Mouse (Mus musculus) heart, embryonic 16.5 days (tissue): Measurements from ENCODE around the gene Gm47289. TPM values are rescaled to one million over a fixed set of nuclear protein-coding genes. Genes with fewer than 3 reads are reported as not detected.

ENCODE experiments used
- ATAC-seq: fragments of 200-750 bp; cut with Nextera tagmentation; replicated peaks from 2 replicates; pipeline ENCODE4 v1.8.0; 2017; ENCODE audit warnings: moderate number of reproducible peaks; ENCODE audit not compliant: insufficient read depth, low FRiP score; ENCODE audit errors: extremely low read depth
- H3K27ac ChIP-seq: fragments of 300-500 bp; sonication (generic); 2 replicates; pipeline ENCODE4 v1.5.1; 2014; ENCODE audit warnings: mild to moderate bottlenecking, low read length, control low read depth, moderate library complexity
- H3K27me3 ChIP-seq: fragments of 300-500 bp; sonication (generic); 2 replicates; pipeline ENCODE4 v1.6.1; 2014; ENCODE audit warnings: low read length, mixed read lengths; ENCODE audit not compliant: control insufficient read depth, insufficient read depth
- H3K36me3 ChIP-seq: fragments of 300-500 bp; sonication (generic); 2 replicates; pipeline ENCODE4 v1.6.1; 2014; ENCODE audit not compliant: control insufficient read depth, insufficient read depth
- H3K4me1 ChIP-seq: fragments of 300-500 bp; sonication (generic); 2 replicates; pipeline ENCODE4 v1.6.1; 2014; ENCODE audit warnings: low read length, mixed read lengths; ENCODE audit not compliant: control insufficient read depth, insufficient read depth
- H3K4me2 ChIP-seq: fragments of 300-500 bp; sonication (generic); 2 replicates; pipeline ENCODE4 v1.6.1; 2014; ENCODE audit warnings: low read depth, mild to moderate bottlenecking, control low read depth, low read length
- H3K4me3 ChIP-seq: fragments of 300-500 bp; sonication (generic); 2 replicates; pipeline ENCODE4 v1.5.1; 2014; ENCODE audit warnings: mild to moderate bottlenecking, control low read depth, low read length
- H3K9ac ChIP-seq: fragments of 300-500 bp; sonication (generic); 2 replicates; pipeline ENCODE4 v1.6.1; 2014; ENCODE audit warnings: low read length, control low read depth
- H3K9me3 ChIP-seq: fragments of 300-500 bp; sonication (generic); replicated peaks from 2 replicates; pipeline ENCODE4 v1.6.1; 2016; ENCODE audit warnings: low read length; ENCODE audit not compliant: control insufficient read depth
- WGBS: fragments of 180-500 bp; shearing (Covaris S2); extraction: QIAGEN DNeasy Blood & Tissue Kit; methylation state at CpG from one replicate; pipeline ENCODE4 v1.1.7; 2014; 5-methylcytosine and 5-hydroxymethylcytosine counted together
- polyA plus RNA-seq: library from polyadenylated mRNA; unstranded; fragments of >200 nt; fragmentation: Nextera tagmentation; extraction: Ambion mirVana; gene quantifications from 2 replicates; pipeline ENCODE4 v1.2.1, GENCODE M21; 2015

The Gm47289 gene
- not detected in 2 replicates for polyA plus RNA-seq

DNA sequence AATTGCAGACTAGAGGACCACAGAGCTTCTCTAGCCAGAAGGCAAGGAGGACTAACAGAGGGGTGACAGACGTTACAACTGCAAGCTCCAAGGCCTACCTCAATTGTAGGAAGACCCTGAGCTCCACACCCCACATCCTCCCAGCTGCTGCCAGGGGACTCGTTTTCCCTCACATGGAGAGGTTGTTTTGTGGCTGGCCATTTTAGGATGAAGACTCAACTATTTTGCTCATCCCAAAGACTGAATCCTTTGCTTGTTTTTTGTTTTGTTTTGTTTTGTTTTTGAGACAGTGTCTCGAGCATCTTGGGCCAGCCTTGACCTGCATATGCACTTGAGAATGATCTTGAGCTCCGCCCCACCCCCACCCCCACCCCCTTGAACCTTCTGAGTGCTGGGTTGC is at the start of gene Gm47289:
Gene Gm47289, plus strand, starts transcription at position 301 of the 400 bp plus-strand sequence.
- no peaks in the 10 kb centered on the region for H3K4me1 ChIP-seq
- WGBS: 58% methylated on average over 4 of the region's 4 CpGs
- no peak within 1 kb of the TSS for H3K4me2 ChIP-seq
- H3K27ac ChIP-seq: no peak within 1 kb of the TSS
- H3K9me3 ChIP-seq: no peaks in the 10 kb centered on the region
- H3K36me3 ChIP-seq: no peaks in the 10 kb centered on the region
- peaks cover 10% of the 10 kb centered on the region for H3K27me3 ChIP-seq
- no peak for ATAC-seq
- no peak within 1 kb of the TSS for H3K4me3 ChIP-seq
- H3K9ac ChIP-seq: no peak within 1 kb of the TSS

DNA sequence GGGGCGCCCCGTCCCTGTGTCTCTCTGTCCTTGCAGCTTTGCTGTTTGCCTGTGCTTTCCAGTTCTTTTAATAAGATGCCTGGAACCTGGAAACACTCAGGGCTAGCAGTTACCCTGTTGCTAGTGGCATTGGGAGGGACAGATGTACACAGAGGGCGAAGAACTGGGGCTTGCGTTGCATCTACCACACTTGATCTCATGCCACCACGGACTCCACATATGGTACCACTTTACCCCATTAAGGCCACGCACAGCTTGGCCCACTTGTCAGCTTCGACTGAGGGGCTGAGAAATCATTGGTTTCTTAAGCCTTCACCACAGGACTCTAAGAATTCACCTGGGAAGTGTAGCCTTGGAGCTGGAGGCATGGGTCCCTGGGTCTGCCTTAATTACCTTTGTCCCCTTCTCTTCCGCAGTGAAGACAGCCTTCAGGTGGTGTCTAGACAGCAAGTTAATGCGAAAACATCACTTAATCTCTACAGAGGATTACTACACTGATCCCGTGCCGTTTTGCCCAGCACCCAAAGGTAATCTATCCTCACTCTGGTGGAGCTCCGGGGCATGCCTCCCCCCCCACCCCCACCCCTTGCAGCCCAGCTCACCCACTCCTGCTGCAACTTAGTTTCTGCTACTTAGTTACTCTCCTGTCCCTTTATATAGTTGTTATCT is 49.1 kb upstream of the Gm47289 start:
- H3K4me3 ChIP-seq: no peak overlapping the region
- no peak overlapping the region for H3K9ac ChIP-seq
- H3K36me3 ChIP-seq: no peaks in the 10 kb centered on the region
- 68% methylated on average over 12 of the region's 12 CpGs for WGBS
- no peak for ATAC-seq
- H3K4me1 ChIP-seq: peaks cover 2% of the 10 kb centered on the region; the same call in 1 of the 2 replicates
- no peaks in the 10 kb centered on the region for H3K9me3 ChIP-seq
- H3K27me3 ChIP-seq: no peaks in the 10 kb centered on the region
- H3K4me2 ChIP-seq: no peak overlapping the region
- H3K27ac ChIP-seq: no peak overlapping the region

DNA sequence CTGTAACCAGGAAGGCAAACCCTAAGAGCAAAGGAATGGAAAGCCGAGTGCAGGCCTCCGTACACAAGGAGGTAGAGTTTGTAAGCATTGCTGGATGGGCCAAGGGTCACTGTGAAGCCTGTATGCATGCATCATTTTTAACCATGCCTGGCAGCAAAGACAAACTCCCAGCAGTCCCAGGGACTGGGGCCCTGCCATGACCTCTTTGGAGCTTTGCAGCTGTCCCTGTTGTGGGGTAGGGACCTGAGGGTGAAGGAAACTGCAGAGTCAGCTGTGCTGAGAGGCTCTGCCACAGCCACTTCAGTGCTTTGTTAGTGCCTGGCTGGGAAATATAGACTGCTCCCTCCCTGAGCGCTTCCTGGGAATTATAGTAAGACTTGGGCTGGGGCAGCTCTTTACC is 48.3 kb upstream of the Gm47289 start:
- H3K9ac ChIP-seq: no peak overlapping the region
- no peaks in the 10 kb centered on the region for H3K27me3 ChIP-seq
- ATAC-seq: no peak
- H3K4me2 ChIP-seq: no peak overlapping the region
- 56% methylated on average over 3 of the region's 3 CpGs for WGBS
- no peak overlapping the region for H3K4me3 ChIP-seq
- H3K9me3 ChIP-seq: no peaks in the 10 kb centered on the region
- no peak overlapping the region for H3K27ac ChIP-seq
- peaks cover 2% of the 10 kb centered on the region; the same call in 1 of the 2 replicates for H3K4me1 ChIP-seq
- no peaks in the 10 kb centered on the region for H3K36me3 ChIP-seq

DNA sequence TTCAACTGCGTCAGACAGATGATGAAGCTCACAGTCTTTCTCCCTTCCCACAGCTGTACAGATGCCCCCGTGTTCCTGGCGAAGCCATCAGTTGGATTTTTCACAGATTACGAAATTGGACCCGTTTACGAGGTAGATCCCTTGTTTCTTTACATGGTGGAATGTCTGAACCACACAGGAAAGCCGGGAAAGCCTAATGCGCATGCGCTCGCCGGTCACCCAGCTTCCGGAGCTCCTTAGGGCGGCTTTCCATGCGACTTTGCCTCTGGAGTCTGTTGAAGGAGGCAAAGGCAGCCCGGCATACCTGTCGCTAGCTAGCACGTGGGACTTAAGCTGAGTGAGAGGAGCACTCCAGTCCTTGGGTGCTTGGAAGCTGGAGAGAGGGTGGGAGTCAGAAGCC is 44.0 kb upstream of the Gm47289 start:
- no peak overlapping the region for H3K4me2 ChIP-seq
- no peak overlapping the region for H3K4me3 ChIP-seq
- H3K36me3 ChIP-seq: no peaks in the 10 kb centered on the region
- H3K9me3 ChIP-seq: no peaks in the 10 kb centered on the region
- H3K27me3 ChIP-seq: no peaks in the 10 kb centered on the region
- no peak for ATAC-seq
- no peaks in the 10 kb centered on the region for H3K4me1 ChIP-seq
- 81% methylated on average over 17 of the region's 17 CpGs for WGBS
- no peak overlapping the region for H3K27ac ChIP-seq
- H3K9ac ChIP-seq: no peak overlapping the region

DNA sequence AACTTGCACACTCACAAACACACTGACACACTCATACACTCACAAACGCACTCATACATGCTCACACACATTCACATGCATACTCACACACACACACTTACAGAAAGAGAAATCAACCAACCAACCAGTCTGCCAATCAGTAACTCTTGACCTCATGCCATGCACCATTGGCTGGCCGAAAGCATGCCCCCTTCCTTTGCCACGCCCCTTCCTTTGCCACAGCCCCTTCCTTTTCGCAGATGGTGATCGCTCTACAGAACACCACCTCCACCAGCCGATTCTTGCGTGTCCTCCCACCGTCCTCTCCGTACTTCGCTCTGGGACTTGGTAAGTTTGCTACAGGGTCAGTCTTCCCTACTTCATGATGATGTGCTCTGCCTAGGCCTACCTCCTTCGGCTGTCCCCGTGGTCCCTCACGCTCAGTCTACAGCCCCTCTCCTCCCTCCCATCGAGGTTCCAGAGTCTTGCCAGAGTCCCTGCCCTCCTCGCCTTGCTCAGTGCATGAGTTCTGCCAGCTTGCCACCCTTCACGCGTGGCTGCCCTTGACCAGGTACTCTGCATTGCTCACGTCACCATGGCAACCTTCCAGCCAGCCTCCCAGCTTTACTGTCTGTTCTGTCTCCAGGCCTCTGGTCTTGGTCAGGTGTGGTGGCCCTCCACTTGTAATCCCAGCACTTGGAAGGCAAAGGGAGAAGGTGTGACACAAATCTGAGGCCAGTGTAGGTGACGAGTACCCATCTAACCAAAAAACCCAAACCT is 39.4 kb upstream of the Gm47289 start:
- Histone ChIP-seq H3K9ac (no peak overlapping the region), H3K4me1 (no peaks in the 10 kb centered on the region), H3K4me2 (no peak overlapping the region), H3K27ac (no peak overlapping the region), H3K9me3 (no peaks in the 10 kb centered on the region), H3K36me3 (no peaks in the 10 kb centered on the region), H3K27me3 (no peaks in the 10 kb centered on the region), H3K4me3 (no peak overlapping the region)
- WGBS: 82% methylated on average over 19 of the region's 19 CpGs
- ATAC-seq: no peak

DNA sequence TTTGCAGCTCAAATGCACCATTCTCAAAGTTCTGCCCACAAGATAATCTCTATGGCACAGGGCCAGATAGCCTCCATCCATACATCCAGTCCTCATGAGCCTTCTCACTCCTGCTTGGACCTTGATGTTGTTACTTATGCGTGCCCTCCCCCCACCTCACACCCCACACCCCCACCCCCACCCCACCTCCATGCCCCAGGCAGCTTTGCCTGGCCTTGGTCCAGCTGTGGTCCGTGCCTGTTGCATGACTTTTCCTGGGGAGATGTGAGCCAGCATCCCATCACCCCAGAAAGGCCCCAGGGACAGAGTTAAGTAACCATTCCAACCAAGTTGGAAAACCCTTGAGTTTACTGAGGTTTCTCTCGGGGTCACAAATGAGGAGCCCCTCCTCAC is 38.8 kb upstream of the Gm47289 start:
- H3K4me1 ChIP-seq: no peaks in the 10 kb centered on the region
- H3K9me3 ChIP-seq: no peaks in the 10 kb centered on the region
- no peaks in the 10 kb centered on the region for H3K27me3 ChIP-seq
- no peak overlapping the region for H3K27ac ChIP-seq
- no peak overlapping the region for H3K4me3 ChIP-seq
- ATAC-seq: no peak
- H3K36me3 ChIP-seq: no peaks in the 10 kb centered on the region
- no peak overlapping the region for H3K4me2 ChIP-seq
- 62% methylated on average over 3 of the region's 3 CpGs for WGBS
- no peak overlapping the region for H3K9ac ChIP-seq

DNA sequence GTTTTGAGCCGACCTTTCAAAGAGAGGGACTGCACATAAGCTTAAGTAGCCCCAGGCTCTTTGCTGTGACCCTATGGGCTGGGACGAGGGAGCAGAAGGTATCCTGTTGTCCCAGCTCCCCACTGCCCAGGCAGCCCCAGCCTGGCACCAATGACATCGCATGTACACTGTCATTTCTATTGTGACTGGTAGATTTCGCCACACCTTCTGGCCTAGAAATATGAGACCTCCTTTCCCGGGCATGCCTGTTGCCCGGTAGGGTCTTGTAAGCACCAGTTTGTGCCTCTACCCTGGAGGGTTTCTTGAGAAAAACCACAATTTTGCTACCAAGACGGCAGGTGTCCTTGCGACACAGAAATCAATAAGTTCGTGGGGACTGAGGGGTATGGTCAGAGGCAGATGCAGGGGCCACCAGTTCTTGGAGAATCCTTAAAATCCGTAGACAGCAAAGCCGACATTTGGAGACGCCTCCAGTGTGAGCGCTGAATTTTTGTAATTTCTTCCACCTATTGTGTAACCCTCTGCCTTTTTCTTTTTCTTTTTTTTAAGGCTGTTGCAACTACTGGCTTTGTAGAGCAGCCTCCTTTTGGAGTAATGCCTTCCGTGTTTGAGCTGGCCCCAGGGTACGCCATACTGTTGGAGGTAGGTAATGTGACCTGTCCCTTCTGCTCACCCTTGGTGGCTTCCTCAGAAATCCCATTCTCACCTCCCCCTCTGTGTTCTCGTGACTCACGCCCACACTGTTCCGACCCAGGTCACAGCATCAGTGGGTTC is 36.2 kb upstream of the Gm47289 start:
- H3K27me3 ChIP-seq: no peaks in the 10 kb centered on the region
- WGBS: 80% methylated on average over 18 of the region's 18 CpGs
- H3K9me3 ChIP-seq: no peaks in the 10 kb centered on the region
- H3K27ac ChIP-seq: no peak overlapping the region
- H3K4me1 ChIP-seq: no peaks in the 10 kb centered on the region
- no peak overlapping the region for H3K4me3 ChIP-seq
- ATAC-seq: no peak
- no peaks in the 10 kb centered on the region for H3K36me3 ChIP-seq
- no peak overlapping the region for H3K4me2 ChIP-seq
- no peak overlapping the region for H3K9ac ChIP-seq

DNA sequence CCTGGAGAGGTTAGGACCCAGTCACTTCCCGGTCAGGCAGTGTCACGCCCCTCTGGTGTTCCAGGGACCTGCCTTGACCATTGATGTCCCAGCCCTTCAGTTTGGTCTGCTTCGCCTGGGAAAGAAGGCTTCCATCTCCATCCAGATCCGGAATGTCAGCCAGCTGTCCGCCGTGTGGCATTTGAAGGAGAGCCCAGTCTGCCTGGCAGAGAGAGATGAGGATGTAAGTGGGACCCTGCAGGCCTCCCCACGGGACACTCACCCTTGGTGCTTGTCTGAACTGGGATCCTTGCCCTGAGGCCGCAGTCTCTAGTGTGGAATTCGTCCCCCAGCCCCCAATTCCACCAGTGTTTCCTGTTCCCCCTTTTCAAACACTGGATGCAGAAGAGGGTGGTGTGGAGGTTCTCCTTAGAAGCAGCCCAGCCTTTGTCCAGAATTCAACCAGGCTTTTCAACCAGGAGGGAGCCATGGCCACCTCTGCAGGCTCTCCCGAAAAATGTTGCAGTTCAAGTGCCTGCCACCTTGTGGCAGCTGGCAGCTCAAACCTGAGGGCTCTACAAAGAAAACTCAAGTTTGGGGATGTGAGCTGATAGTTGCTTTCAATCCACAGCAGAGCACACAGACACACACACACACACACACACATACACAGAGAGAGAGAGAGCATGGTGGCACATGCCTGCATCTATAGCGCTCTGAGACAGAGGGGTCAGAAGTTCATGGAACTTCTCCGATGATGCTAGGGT is 30.4 kb upstream of the Gm47289 start:
- Histone ChIP-seq H3K4me1 (no peaks in the 10 kb centered on the region), H3K9me3 (no peaks in the 10 kb centered on the region), H3K27ac (no peak overlapping the region), H3K27me3 (no peaks in the 10 kb centered on the region), H3K9ac (no peak overlapping the region), H3K36me3 (no peaks in the 10 kb centered on the region), H3K4me2 (no peak overlapping the region), H3K4me3 (no peak overlapping the region)
- no peak for ATAC-seq
- WGBS: 69% methylated on average over 12 of the region's 12 CpGs
